Mouse (Mus musculus): ENCODE data around the gene Krtap19-1.

- TF ChIP-seq CTCF (IDR thresholded peaks at IDR 0.05; ENCODE audit: low read depth, low read length) (no peak), POLR2A (IDR thresholded peaks at IDR 0.05; ENCODE audit: borderline replicate concordance, low read depth, low read length) (no peak)
Observed at GRCm38 (mm10) chr16:88869311-88869710, at the start of gene Krtap19-1.
